In the genomic region with DNA sequence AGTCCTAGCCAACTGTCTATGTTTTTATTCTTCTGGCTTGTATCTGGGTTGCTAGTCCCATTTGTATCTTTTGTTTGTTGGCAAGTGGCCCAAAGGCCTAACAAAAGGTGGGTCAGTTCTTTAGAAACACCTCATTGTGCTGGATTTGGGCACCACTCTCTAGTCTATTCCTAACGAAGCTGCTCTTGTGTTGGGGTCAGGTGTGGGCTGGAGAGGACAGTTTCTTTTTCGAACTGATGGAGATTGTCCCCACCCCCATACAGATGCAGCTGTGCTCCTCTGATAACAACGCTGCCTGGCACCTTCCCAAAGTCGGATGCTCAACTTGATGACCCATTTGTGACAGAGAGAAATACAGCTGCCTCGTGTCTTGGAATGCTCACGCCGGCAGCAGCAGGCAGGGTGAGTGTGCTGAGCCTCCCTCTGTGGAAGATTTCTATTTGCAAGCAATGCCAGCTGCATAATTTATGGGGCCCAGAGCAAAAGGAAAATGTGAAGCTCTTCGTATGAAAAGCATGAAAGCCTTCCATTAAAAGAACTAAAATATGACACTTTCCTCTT, we compare ENCODE assay signal across 9 mouse cellular contexts.
DNase-seq lines count a peak whose midpoint lies in the region; ATAC-seq lines count a peak whose summit lies in the region.
"Had no signal": no experiment of that assay in that cellular context is flagged by ENCODE, and none has a peak within 500 bp of the region (broad histone marks: within the 10 kb centered on the region; RNA-seq: fewer than 3 reads in every experiment).

No protein-coding gene starts in this region.

- DNase-seq in hindbrain, embryonic 11.5 days (ENCODE audit: low spot score), result no peak
- DNase-seq in adrenal gland, postnatal 10 days, result peak; percentile 47
- DNase-seq in frontal cortex, postnatal 36 days (ENCODE audit: low spot score in 2 of 2), result peak; percentile 17 to 55
- DNase-seq in left cerebral cortex, postnatal 25 days (ENCODE audit: low spot score in 2 of 2), result peak; percentile 23 to 59
- no peak for DNase-seq in cerebellum, adult 11 months
- DNase-seq in thymus, postnatal 10 days (ENCODE audit: low spot score in 2 of 2), result no peak
- no peak for DNase-seq in heart, postnatal 36 days

- no peaks in the 10 kb centered on the region for H3K27me3 ChIP-seq in hindbrain, embryonic 15.5 days
- H3K27me3 ChIP-seq in hindbrain, embryonic 11.5 days (ENCODE audit: control insufficient read depth, insufficient read depth, low read length), result no peaks in the 10 kb centered on the region

- intact Hi-C loops in left cerebral cortex, postnatal 25 days (cut with DNase I), result loop anchor here (5.0 kb wide), 1 partner anchor 603 kb away; no protein-coding TSS in a partner anchor
- intact Hi-C loops in heart, postnatal 36 days (cut with DNase I), result no loop called here

- H3K4me1 ChIP-seq in hindbrain, embryonic 15.5 days (replicated peaks), result peaks cover 8% of the 10 kb centered on the region; the same call in 1 of the 2 replicates
- no peaks in the 10 kb centered on the region for H3K4me1 ChIP-seq in hindbrain, embryonic 11.5 days (replicated peaks; ENCODE audit: control insufficient read depth, insufficient read depth, low read length)

- no peak overlapping the region for H3K4me3 ChIP-seq in hindbrain, embryonic 15.5 days
- no peak overlapping the region for H3K4me3 ChIP-seq in hindbrain, embryonic 11.5 days (ENCODE audit: low read depth, low read length)

- no peaks in the 10 kb centered on the region for H3K36me3 ChIP-seq in hindbrain, embryonic 15.5 days
- H3K36me3 ChIP-seq in hindbrain, embryonic 11.5 days (ENCODE audit: control insufficient read depth, insufficient read depth, low read length), result no peaks in the 10 kb centered on the region
- H3K36me3 ChIP-seq: G1E had no signal

- H3K9ac ChIP-seq in hindbrain, embryonic 15.5 days, result no peak overlapping the region
- H3K9ac ChIP-seq in hindbrain, embryonic 11.5 days (ENCODE audit: low read depth, low read length), result no peak overlapping the region

- no peak for ATAC-seq in hindbrain, embryonic 15.5 days (ENCODE audit: low FRiP score, low read depth)
- ATAC-seq in hindbrain, embryonic 11.5 days (ENCODE audit: low FRiP score), result no peak

- H3K9me3 ChIP-seq in hindbrain, embryonic 15.5 days, result no peaks in the 10 kb centered on the region
- no peaks in the 10 kb centered on the region for H3K9me3 ChIP-seq in hindbrain, embryonic 11.5 days (ENCODE audit: control insufficient read depth, low read length)

- peak overlapping the region; percentile 9; the same call in 1 of the 2 replicates for H3K4me2 ChIP-seq in hindbrain, embryonic 15.5 days
- H3K4me2 ChIP-seq in hindbrain, embryonic 11.5 days (replicated peaks; ENCODE audit: low read depth, low read length), result no peak overlapping the region

- WGBS in hindbrain, embryonic 15.5 days, result 30% methylated on average over 8 of the region's 8 CpGs
- 61% methylated on average over 8 of the region's 8 CpGs for WGBS in hindbrain, embryonic 11.5 days

- no peak overlapping the region for H3K27ac ChIP-seq in hindbrain, embryonic 15.5 days (replicated peaks)
- H3K27ac ChIP-seq in hindbrain, embryonic 11.5 days (ENCODE audit: low read depth, low read length), result no peak overlapping the region

Comparison
In these comparisons a context has a peak if more than half of its experiments do, and no peak if none do; other contexts are left out.
1. DNase-seq: peak in adrenal gland, postnatal 10 days (single experiment), frontal cortex, postnatal 36 days (2 of 2) and left cerebral cortex, postnatal 25 days (2 of 2); none in hindbrain, embryonic 11.5 days (single experiment), cerebellum, adult 11 months (single experiment), thymus, postnatal 10 days (0 of 2) and heart, postnatal 36 days (0 of 2).